Mouse (Mus musculus): ENCODE results near the gene Grid2.

DNA sequence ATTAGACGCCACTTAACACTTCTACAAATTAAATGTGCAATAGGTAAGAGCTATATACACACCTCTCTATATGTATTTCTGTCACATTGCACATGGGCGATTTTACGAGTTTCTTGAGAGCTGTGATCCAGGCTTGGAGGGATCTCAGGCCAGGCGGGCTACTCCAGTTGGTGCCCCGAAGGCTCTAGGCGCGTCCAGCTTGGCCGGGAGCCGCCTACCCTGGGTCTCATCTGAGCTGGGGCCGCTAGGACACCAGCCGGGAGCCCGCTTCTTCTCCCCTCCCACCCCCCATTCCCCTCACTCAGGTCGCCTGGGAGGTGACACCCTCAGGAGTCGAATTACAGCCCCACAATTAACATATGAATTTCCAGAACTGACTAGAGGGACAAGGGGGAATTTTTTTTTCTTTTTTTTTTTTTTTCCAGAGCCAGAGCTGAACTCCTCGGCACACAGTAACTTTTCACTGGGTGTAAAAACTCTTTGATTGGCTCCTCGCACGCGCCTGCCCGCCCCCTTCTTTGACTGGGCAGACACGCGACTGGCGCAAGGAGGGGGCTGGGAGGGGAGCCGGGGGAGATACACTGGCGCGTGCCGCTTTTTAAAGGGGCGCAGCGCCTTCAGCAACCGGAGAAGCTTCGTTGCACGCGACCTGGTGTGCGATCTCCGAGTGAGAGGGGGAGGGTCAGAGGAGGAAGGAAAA is 1473.0 kb downstream of the Grid2 start, which contains the start of gene Atoh1:
- TF ChIP-seq CTCF (IDR thresholded peaks at IDR 0.05; ENCODE audit: low read depth): no peak
- no peak for TF ChIP-seq EP300 (optimal IDR thresholded peaks at IDR 0.05)

Measured in stomach, postnatal 0 days (tissue).